Mouse (Mus musculus) heart, embryonic 11.5 days (tissue): Measurements from ENCODE around the gene Slc13a5. TPM values are rescaled to one million over a fixed set of nuclear protein-coding genes. Genes with fewer than 3 reads are reported as not detected.

Source experiments
- ATAC-seq: fragments of 200-750 bp; cut with Nextera tagmentation; replicated peaks from 2 replicates; pipeline ENCODE4 v1.8.0; 2017; ENCODE audit warnings: moderate library complexity; ENCODE audit not compliant: insufficient number of reproducible peaks, low FRiP score, low TSS enrichment
- H3K27ac ChIP-seq: fragments of 300-500 bp; sonication (generic); 2 replicates; pipeline ENCODE4 v1.5.1; 2014; ENCODE audit warnings: mild to moderate bottlenecking, low read depth, low read length
- H3K27me3 ChIP-seq: fragments of 300-500 bp; sonication (generic); 2 replicates; pipeline ENCODE4 v1.6.1; 2014; ENCODE audit warnings: mild to moderate bottlenecking, low read length, mixed read lengths; ENCODE audit not compliant: control insufficient read depth, insufficient read depth
- H3K36me3 ChIP-seq: fragments of 300-500 bp; sonication (generic); 2 replicates; pipeline ENCODE4 v1.6.1; 2014; ENCODE audit warnings: mild to moderate bottlenecking, low read length, moderate library complexity, mixed read lengths; ENCODE audit not compliant: control insufficient read depth, insufficient read depth
- H3K4me1 ChIP-seq: fragments of 300-500 bp; sonication (generic); 2 replicates; pipeline ENCODE4 v1.6.1; 2014; ENCODE audit warnings: low read length; ENCODE audit not compliant: control insufficient read depth, insufficient read depth
- H3K4me2 ChIP-seq: fragments of 300-500 bp; sonication (generic); 2 replicates; pipeline ENCODE4 v1.6.1; 2014; ENCODE audit warnings: mild to moderate bottlenecking, moderate library complexity
- H3K4me3 ChIP-seq: fragments of 300-500 bp; sonication (generic); 2 replicates; pipeline ENCODE4 v1.5.1; 2014; ENCODE audit warnings: low read depth, low read length
- H3K9ac ChIP-seq: fragments of 300-500 bp; sonication (generic); 2 replicates; pipeline ENCODE4 v1.6.1; 2014; ENCODE audit warnings: mild to moderate bottlenecking, low read depth, low read length, moderate library complexity
- H3K9me3 ChIP-seq: fragments of 300-500 bp; sonication (generic); replicated peaks from 2 replicates; pipeline ENCODE4 v1.6.1; 2016; ENCODE audit warnings: low read length; ENCODE audit not compliant: control insufficient read depth
- WGBS: fragments of 180-500 bp; shearing (Covaris S2); extraction: QIAGEN DNeasy Blood & Tissue Kit; methylation state at CpG from one replicate; pipeline ENCODE4 v1.1.7; 2014; ENCODE audit not compliant: insufficient replicate concordance; 5-methylcytosine and 5-hydroxymethylcytosine counted together
- polyA plus RNA-seq: library from polyadenylated mRNA; unstranded; fragments of >200 nt; fragmentation: Nextera tagmentation; extraction: Ambion mirVana; gene quantifications from 2 replicates; pipeline ENCODE4 v1.2.1, GENCODE M21; 2014

The Slc13a5 gene
- polyA plus RNA-seq, 1 experiment from 2014 or later, result 0.24 TPM

GRCm38 (mm10) chr11:72281143-72281851, 14.3 kb upstream of the Slc13a5 start:
- no peak overlapping the region for H3K9ac ChIP-seq
- WGBS, result 68% methylated on average over 5 of the region's 5 CpGs
- H3K4me3 ChIP-seq, result no peak overlapping the region
- H3K9me3 ChIP-seq, result no peaks in the 10 kb centered on the region
- no peak overlapping the region for H3K4me2 ChIP-seq
- H3K27ac ChIP-seq, result no peak overlapping the region
- no peaks in the 10 kb centered on the region for H3K27me3 ChIP-seq
- ATAC-seq, result no peak
- H3K4me1 ChIP-seq, result no peaks in the 10 kb centered on the region
- no peaks in the 10 kb centered on the region for H3K36me3 ChIP-seq

GRCm38 (mm10) chr11:72273341-72273740, 6.3 kb upstream of the Slc13a5 start:
- H3K9ac ChIP-seq, result no peak overlapping the region
- no peak overlapping the region for H3K4me2 ChIP-seq
- no peak for ATAC-seq
- no peak overlapping the region for H3K4me3 ChIP-seq
- no peaks in the 10 kb centered on the region for H3K9me3 ChIP-seq
- WGBS, result 73% methylated on average over 3 of the region's 3 CpGs
- peaks cover 4% of the 10 kb centered on the region; the same call in 1 of the 2 replicates for H3K4me1 ChIP-seq
- no peaks in the 10 kb centered on the region for H3K27me3 ChIP-seq
- no peaks in the 10 kb centered on the region for H3K36me3 ChIP-seq
- no peak overlapping the region for H3K27ac ChIP-seq

- Histone ChIP-seq H3K4me1 (peaks cover 8% of the 10 kb centered on the region; the same call in 1 of the 2 replicates), H3K36me3 (no peaks in the 10 kb centered on the region), H3K27ac (no peak overlapping the region), H3K4me2 (no peak overlapping the region), H3K9me3 (no peaks in the 10 kb centered on the region), H3K27me3 (peaks cover 7% of the 10 kb centered on the region), H3K9ac (no peak overlapping the region), H3K4me3 (no peak overlapping the region)
- WGBS, result 26% methylated on average over 1 of the region's 1 CpGs
- ATAC-seq, result no peak
Observed at GRCm38 (mm10) chr11:72271761-72272160, 4.7 kb upstream of the Slc13a5 start.

GRCm38 (mm10) chr11:72266207-72266959, 639 bp downstream of the Slc13a5 start:
- Histone ChIP-seq H3K4me3 (peak overlapping the region; percentile 47), H3K27me3 (peaks cover 37% of the 10 kb centered on the region), H3K9me3 (no peaks in the 10 kb centered on the region), H3K27ac (no peak overlapping the region), H3K9ac (peak overlapping the region; percentile 55), H3K4me1 (0 out of 2 replicates have a peak, but pooled peaks cover 4% of the 10 kb centered on the region), H3K4me2 (peak overlapping the region; percentile 85), H3K36me3 (no peaks in the 10 kb centered on the region)
- under 1% methylated on average over 46 of the region's 46 CpGs for WGBS
- ATAC-seq, result peak; percentile 77

- ATAC-seq, result no peak
- H3K9me3 ChIP-seq, result no peaks in the 10 kb centered on the region
- H3K9ac ChIP-seq, result no peak overlapping the region
- WGBS, result 5% methylated on average over 11 of the region's 11 CpGs
- no peak overlapping the region for H3K4me3 ChIP-seq
- H3K4me1 ChIP-seq, result 0 out of 2 replicates have a peak, but pooled peaks cover 4% of the 10 kb centered on the region
- H3K27me3 ChIP-seq, result peaks cover 37% of the 10 kb centered on the region
- H3K36me3 ChIP-seq, result no peaks in the 10 kb centered on the region
- H3K4me2 ChIP-seq, result peak overlapping the region; percentile 40; the same call in 1 of the 2 replicates
- no peak overlapping the region for H3K27ac ChIP-seq
Observed at GRCm38 (mm10) chr11:72265483-72265882, 1.5 kb downstream of the Slc13a5 start.

- Histone ChIP-seq H3K27ac (no peak overlapping the region), H3K9ac (no peak overlapping the region), H3K4me2 (no peak overlapping the region), H3K27me3 (no peaks in the 10 kb centered on the region; the same call in 1 of the 2 replicates), H3K36me3 (no peaks in the 10 kb centered on the region), H3K4me3 (no peak overlapping the region), H3K4me1 (no peaks in the 10 kb centered on the region), H3K9me3 (no peaks in the 10 kb centered on the region)
- 70% methylated on average over 2 of the region's 2 CpGs for WGBS
- no peak for ATAC-seq
Observed at GRCm38 (mm10) chr11:72256441-72256840, 10.6 kb downstream of the Slc13a5 start.

- H3K9ac ChIP-seq, result no peak overlapping the region
- no peak for ATAC-seq
- 88% methylated on average over 4 of the region's 4 CpGs for WGBS
- no peak overlapping the region for H3K4me3 ChIP-seq
- no peaks in the 10 kb centered on the region; the same call in 1 of the 2 replicates for H3K27me3 ChIP-seq
- no peak overlapping the region for H3K27ac ChIP-seq
- no peak overlapping the region for H3K4me2 ChIP-seq
- H3K36me3 ChIP-seq, result no peaks in the 10 kb centered on the region
- H3K9me3 ChIP-seq, result no peaks in the 10 kb centered on the region
- no peaks in the 10 kb centered on the region for H3K4me1 ChIP-seq
Observed at GRCm38 (mm10) chr11:72255629-72256028, 11.4 kb downstream of the Slc13a5 start.

- no peak overlapping the region for H3K9ac ChIP-seq
- no peaks in the 10 kb centered on the region for H3K9me3 ChIP-seq
- 75% methylated on average over 8 of the region's 8 CpGs for WGBS
- H3K27ac ChIP-seq, result no peak overlapping the region
- no peak overlapping the region for H3K4me2 ChIP-seq
- H3K36me3 ChIP-seq, result no peaks in the 10 kb centered on the region
- no peak overlapping the region for H3K4me3 ChIP-seq
- H3K4me1 ChIP-seq, result no peaks in the 10 kb centered on the region
- peaks cover 2% of the 10 kb centered on the region; the same call in 1 of the 2 replicates for H3K27me3 ChIP-seq
- no peak for ATAC-seq
Observed at GRCm38 (mm10) chr11:72245196-72245753, 21.7 kb downstream of the Slc13a5 start.
